Mouse (Mus musculus) common myeloid progenitor, adult 5-6 weeks (primary cell): Measurements from ENCODE around the gene Adad2. TPM values are rescaled to one million over a fixed set of nuclear protein-coding genes. Genes with fewer than 3 reads are reported as not detected.

Experiments
- ATAC-seq: replicated peaks from 2 replicates; pipeline ENCODE4 v1.8.0; 2016; ENCODE audit warnings: low read depth, mild to moderate bottlenecking, moderate TSS enrichment, inconsistent platforms; ENCODE audit not compliant: poor library complexity, severe bottlenecking
- total RNA-seq: library from RNA; stranded (forward); fragments of 200-1000, 187-1606 nt; gene quantifications from 2 replicates; pipeline ENCODE4 v1.2.3, GENCODE M21; 2017

The Adad2 gene
- total RNA-seq, 1 experiment from 2014 or later = not detected

DNA sequence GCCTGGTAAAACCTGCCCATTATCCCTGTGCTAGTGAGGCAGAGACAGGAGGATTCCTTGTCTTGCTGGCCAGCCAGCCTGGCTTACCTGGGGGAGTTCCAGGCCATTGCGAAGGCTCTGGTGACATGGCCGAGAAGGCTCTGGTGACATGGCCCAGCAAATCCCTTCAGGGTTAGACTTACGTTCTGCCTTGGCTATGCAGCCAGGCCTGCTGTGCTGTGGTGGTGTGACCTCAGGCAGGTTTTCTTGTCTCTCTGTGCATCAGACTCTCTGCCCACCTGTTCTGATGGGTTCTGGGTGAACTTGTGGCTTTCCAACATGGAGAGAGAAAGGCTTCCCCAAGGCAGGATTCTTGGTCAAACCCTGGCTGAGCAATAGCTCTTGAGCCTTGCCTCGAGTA lies 24.8 kb downstream of the Adad2 start:
- no peak for ATAC-seq

- ATAC-seq = no peak
Measured at GRCm38 (mm10) chr8:119638261-119638660, 25.7 kb downstream of the Adad2 start.

GRCm38 (mm10) chr8:119639798-119640197 lies 27.3 kb downstream of the Adad2 start:
- ATAC-seq = no peak

DNA sequence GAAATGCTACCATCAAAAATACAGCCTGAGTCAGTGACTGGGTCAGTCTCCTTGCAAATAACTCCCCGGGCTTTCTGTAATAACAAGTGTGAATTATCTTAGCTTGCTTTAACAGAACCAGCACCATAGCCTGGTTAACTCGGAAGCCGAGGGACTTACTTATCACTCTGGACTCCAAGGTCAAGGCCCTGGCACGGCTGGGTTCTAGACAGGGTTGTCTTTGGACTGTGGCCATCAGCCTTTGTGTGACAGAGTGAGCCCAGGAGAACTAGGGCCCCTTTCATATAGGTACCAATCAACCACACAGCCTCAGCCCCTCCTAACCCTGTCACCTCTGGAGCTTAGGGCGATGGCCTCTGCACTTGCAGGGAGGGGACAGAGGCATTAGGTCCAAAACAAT lies 28.5 kb downstream of the Adad2 start:
- ATAC-seq = no peak

DNA sequence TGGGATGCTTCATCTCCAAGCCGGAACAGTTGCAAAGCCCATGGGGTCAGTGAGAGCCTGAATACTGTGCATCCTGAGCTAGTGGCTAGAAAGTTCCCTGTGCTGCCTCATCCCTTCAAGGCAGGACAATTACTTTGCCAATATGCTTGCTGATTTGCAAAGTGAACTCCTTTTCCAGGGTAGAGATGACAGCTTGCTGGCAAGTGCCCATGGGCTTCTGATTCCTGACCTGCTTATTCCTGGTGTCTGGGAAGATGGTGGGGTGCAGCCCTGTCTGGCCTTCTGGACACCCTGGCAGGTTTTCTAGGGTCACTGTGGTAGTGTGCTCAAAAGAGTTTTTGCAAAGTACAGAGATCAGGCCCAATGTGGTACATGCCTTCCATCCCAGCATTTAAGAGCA lies 30.4 kb downstream of the Adad2 start:
- no peak for ATAC-seq

DNA sequence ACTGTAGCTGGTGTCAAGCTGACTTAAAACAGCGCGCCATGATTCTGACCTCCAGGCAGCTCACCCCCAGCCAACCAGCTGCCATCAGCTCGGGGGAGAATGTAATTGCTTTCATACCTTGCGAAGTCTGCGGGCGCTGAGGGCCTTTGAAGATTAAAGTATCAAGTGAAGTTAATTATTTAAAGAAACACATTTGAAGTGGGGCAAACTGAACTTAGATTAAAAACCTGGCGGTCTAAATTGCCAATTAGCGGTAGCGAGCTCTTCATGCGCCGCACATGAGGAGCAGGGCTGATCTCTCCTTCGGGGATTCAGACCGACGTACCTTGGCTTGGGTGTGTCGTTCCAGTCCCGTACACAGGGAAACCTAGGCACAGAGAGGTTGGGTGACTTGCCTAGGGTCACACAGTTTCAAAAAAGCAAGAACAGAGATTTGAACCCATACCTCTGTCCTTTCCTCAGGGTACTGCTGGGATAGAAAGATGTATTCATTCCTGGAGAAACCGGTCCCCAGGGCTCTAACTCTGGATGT lies 31.9 kb downstream of the Adad2 start:
- no peak for ATAC-seq

DNA sequence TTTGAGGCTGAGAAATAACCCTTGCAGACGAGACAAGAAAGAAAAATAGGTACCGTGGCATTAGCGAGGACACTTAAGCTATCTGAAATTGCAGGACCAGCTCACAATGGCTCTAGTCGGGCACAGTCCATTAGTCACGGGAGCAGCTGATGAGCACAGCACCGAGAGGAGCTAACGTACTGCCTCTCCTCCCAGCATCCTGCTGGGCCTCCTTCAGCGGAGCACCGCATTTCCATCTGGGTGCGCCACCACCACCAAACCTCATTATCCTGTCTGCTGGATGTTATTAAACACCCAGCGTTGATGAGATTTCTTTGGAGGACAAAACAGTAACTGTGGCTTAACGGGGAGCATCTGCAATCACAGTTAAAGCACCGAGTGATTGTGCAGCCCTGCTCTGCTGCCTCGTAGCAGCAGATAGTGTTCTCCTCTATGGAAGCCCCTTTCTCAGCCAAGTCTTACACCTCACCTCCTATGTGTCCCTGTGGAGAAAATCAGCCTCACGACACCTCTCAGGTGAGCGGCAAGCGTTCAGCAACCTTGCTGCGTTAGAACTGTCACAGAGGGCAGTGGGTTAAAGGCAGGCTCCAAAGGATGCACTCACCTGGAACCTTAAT lies 32.5 kb downstream of the Adad2 start:
- no peak for ATAC-seq

GRCm38 (mm10) chr8:119646197-119646596 lies 33.6 kb downstream of the Adad2 start:
- ATAC-seq = no peak

GRCm38 (mm10) chr8:119646846-119647245 lies 34.3 kb downstream of the Adad2 start:
- no peak for ATAC-seq

DNA sequence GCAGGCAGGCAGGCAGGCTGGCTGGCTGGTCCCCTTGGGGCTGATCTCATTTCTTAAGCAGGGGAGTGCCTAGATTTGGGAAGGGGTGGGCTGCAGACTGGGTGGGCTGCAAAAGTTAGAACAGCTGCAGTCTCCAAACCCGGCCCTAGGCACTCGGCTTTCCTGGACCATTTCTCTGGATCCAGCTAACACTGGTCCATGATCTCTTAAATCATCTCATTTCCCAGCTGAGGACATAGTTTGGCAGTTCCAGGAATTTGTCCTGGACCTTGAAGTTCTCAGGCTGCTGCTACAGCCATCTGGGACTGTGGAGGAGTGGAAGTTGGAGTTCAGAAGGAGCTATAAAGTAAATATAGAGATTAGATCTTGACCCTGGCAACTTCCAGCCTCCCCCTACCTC lies 38.8 kb downstream of the Adad2 start:
- ATAC-seq = no peak

GRCm38 (mm10) chr8:119656709-119657464 lies 44.3 kb downstream of the Adad2 start:
- ATAC-seq = peak; percentile 67

GRCm38 (mm10) chr8:119661081-119661480 lies 48.5 kb downstream of the Adad2 start:
- no peak for ATAC-seq

GRCm38 (mm10) chr8:119661892-119662291 lies 49.3 kb downstream of the Adad2 start:
- ATAC-seq = no peak

DNA sequence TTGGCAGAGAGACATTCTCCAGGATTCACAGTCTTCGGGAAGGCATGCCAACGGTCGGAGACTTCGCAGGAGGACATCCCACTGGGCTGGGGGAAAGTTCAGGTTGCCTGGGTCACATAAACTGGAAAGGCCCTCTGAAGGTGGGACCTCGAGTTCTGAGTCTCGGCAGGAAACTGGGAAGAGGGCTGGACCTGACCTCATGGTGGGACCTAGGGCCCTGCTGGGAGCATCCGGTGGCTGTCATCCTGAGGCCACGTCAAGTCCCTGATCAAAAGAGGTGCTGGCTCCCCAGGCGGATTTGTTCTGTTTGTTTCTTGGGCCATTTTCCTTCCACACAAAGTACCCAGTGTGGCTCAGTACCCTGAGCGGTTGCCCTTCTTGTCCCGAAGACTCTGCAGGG lies 50.9 kb downstream of the Adad2 start:
- ATAC-seq = no peak

DNA sequence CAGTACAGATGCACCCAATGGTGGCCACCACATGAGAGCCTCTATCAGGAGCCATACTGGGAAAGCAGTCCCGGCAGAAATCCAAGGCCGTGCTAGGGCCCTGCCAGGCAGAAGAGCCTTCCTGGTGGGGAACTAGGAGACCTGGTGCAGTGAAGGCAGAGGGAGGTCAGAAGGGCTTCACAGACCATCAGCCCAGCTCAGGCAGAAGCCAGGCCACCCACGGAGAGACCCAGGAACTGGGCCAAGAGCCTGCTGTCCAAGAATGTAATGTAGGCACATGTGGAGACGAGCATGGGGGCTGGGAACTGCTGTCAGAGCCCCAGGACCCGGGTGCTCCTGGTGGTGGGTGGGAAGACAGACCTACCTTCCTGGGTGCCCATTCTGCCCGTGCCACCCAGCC lies 52.7 kb downstream of the Adad2 start:
- no peak for ATAC-seq

Other genes starting within 250 kb of the Adad2 start
- 8.1 and 12.0 TPM in 2 replicates for gene Mlycd, start 217.9 kb upstream of the Adad2 start, total RNA-seq
- gene Osgin1, start 178.6 kb upstream of the Adad2 start, total RNA-seq = not detected in 2 replicates
- not detected in 2 replicates for gene Necab2, start 166.0 kb upstream of the Adad2 start, total RNA-seq
- gene Slc38a8, start 111.0 kb upstream of the Adad2 start, total RNA-seq = not detected in 2 replicates
- 43.7 and 50.4 TPM in 2 replicates for gene Mbtps1, start 54.0 kb upstream of the Adad2 start, total RNA-seq
- 26.2 and 31.1 TPM in 2 replicates for gene Hsdl1, start 37.6 kb upstream of the Adad2 start, total RNA-seq
- not detected in 2 replicates for gene Dnaaf1, start 37.5 kb upstream of the Adad2 start, total RNA-seq
- 3.6 and 7.8 TPM in 2 replicates for gene Taf1c, start 7.5 kb upstream of the Adad2 start, total RNA-seq
- not detected in 2 replicates for gene Kcng4, start 22.9 kb downstream of the Adad2 start, total RNA-seq
- gene Wfdc1, start 53.6 kb downstream of the Adad2 start, total RNA-seq = not detected in 2 replicates
- gene Atp2c2, start 87.3 kb downstream of the Adad2 start, total RNA-seq = not detected in 2 replicates
- 3.6 and 12.1 TPM in 2 replicates for gene Tldc1, start 165.7 kb downstream of the Adad2 start, total RNA-seq
- 79.3 and 132 TPM in 2 replicates for gene Cotl1, start 227.8 kb downstream of the Adad2 start, total RNA-seq
- 5.7 and 7.4 TPM in 2 replicates for gene Klhl36, start 249.5 kb downstream of the Adad2 start, total RNA-seq